Mouse (Mus musculus): ENCODE data around the gene Elovl5. TPM values are rescaled to one million over a fixed set of nuclear protein-coding genes. Genes with fewer than 3 reads are reported as not detected.

Gene Elovl5
- polyA plus RNA-seq, 1 experiment, result 45.1 TPM

DNA sequence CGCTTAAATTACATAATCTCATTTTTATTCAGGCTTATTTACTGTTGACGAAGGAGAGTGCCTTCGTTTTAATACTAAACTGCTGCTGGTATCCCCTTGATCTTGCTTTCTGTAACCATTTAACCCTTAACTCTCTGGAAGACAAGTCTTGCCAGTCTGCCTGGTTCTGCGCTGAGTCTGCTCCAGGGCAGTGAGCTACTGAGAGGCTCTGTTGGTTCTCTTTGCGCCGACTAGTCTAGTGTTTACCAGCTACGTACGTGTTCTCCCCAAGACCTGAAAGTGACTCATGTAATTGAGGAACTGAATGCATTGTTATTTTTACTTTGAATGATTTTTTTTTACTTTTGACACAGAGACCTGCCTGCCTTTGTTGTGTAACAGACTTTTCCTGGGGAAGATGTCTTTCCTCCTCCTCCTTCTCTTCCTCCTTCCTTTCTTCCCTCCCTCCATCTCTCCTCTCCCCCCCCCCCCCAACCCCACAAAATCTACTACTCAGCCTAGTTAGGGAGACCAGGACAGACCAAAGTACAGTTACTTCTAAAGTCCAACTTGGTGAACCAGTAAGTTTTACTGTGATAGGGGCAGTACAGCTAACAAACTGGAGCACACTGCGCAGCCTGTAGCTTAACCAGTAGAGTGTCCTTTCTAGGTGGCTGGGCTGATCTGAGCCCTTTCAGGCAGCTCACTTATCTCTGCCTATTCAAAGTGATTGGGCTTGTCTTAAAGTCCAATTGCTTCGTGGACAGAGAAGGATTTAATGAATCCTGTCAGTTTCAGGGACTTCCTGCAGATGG lies 18.9 kb downstream of the Elovl5 start:
- Histone ChIP-seq H3K4me3 (no peak overlapping the region), H3K36me3 (ENCODE audit: control insufficient read depth, insufficient read depth) (no peaks in the 10 kb centered on the region), H3K27me3 (ENCODE audit: control insufficient read depth, insufficient read depth, insufficient read length) (no peaks in the 10 kb centered on the region), H3K4me2 (ENCODE audit: low read depth) (no peak overlapping the region), H3K79me2 (ENCODE audit: control insufficient read depth, insufficient read depth) (peaks cover 68% of the 10 kb centered on the region), H3ac (ENCODE audit: control insufficient read depth, insufficient read length) (no peak overlapping the region)
- TF ChIP-seq REST (IDR thresholded peaks at IDR 0.05; ENCODE audit: insufficient read depth, insufficient read length) (no peak), CEBPB (IDR thresholded peaks at IDR 0.05; ENCODE audit: insufficient read depth, poor library complexity, severe bottlenecking) (no peak), MYOD1 (IDR thresholded peaks at IDR 0.05; ENCODE audit: control insufficient read depth in 1 of 3, insufficient read length in 2 of 3, low read depth in 2 of 3) (no peak), POLR2A (IDR thresholded peaks at IDR 0.05; ENCODE audit: insufficient read length, low read depth) (no peak), TCF12 (IDR thresholded peaks at IDR 0.05; ENCODE audit: insufficient read depth, poor library complexity, severe bottlenecking) (no peak), USF1 (IDR thresholded peaks at IDR 0.05; ENCODE audit: low read depth) (no peak), SRF (IDR thresholded peaks at IDR 0.05; ENCODE audit: control insufficient read depth, insufficient read length, low read depth) (no peak), POLR2AphosphoS2 (IDR thresholded peaks at IDR 0.05; ENCODE audit: insufficient read length, low read depth) (no peak), TCF3 (IDR thresholded peaks at IDR 0.05; ENCODE audit: insufficient read length, low read depth) (no peak), E2F4 (IDR thresholded peaks at IDR 0.05; ENCODE audit: insufficient read depth) (no peak), MAX (IDR thresholded peaks at IDR 0.05; ENCODE audit: low read depth) (no peak), MYOG (IDR thresholded peaks at IDR 0.05; ENCODE audit: control insufficient read depth in 1 of 3, insufficient read depth in 1 of 3, insufficient read length in 2 of 3, low read depth in 2 of 3) (no peak)

DNA sequence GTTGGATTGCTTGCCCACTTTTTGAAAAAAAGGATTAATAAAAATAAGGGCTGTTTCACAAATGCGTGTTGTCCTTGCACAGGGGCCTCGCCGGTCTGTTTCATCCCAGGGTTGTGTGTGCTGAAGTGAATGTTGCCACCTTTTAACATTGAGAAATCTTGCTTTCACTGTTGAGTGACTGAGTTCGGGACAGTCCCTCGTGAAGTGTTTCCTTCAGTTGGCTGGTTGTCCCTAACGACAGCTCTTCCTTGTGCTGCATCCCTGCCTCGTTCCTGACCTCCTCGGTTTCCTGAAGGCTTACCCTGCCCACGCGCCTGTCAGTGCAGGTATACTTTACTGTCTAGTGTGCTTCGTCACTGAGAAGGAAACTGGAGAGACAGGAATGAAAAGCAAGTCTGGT lies 20.7 kb downstream of the Elovl5 start:
- Histone ChIP-seq H3K27me3 (ENCODE audit: control insufficient read depth, insufficient read depth, insufficient read length) (no peaks in the 10 kb centered on the region), H3K4me3 (no peak overlapping the region), H3ac (ENCODE audit: control insufficient read depth, insufficient read length) (no peak overlapping the region), H3K4me2 (ENCODE audit: low read depth) (no peak overlapping the region), H3K36me3 (ENCODE audit: control insufficient read depth, insufficient read depth) (no peaks in the 10 kb centered on the region), H3K79me2 (ENCODE audit: control insufficient read depth, insufficient read depth) (peaks cover 65% of the 10 kb centered on the region)
- TF ChIP-seq MAX (IDR thresholded peaks at IDR 0.05; ENCODE audit: low read depth), result no peak
- no peak for TF ChIP-seq TCF12 (IDR thresholded peaks at IDR 0.05; ENCODE audit: insufficient read depth, poor library complexity, severe bottlenecking)
- no peak for TF ChIP-seq MYOD1 (IDR thresholded peaks at IDR 0.05; ENCODE audit: control insufficient read depth in 1 of 3, insufficient read length in 2 of 3, low read depth in 2 of 3)

DNA sequence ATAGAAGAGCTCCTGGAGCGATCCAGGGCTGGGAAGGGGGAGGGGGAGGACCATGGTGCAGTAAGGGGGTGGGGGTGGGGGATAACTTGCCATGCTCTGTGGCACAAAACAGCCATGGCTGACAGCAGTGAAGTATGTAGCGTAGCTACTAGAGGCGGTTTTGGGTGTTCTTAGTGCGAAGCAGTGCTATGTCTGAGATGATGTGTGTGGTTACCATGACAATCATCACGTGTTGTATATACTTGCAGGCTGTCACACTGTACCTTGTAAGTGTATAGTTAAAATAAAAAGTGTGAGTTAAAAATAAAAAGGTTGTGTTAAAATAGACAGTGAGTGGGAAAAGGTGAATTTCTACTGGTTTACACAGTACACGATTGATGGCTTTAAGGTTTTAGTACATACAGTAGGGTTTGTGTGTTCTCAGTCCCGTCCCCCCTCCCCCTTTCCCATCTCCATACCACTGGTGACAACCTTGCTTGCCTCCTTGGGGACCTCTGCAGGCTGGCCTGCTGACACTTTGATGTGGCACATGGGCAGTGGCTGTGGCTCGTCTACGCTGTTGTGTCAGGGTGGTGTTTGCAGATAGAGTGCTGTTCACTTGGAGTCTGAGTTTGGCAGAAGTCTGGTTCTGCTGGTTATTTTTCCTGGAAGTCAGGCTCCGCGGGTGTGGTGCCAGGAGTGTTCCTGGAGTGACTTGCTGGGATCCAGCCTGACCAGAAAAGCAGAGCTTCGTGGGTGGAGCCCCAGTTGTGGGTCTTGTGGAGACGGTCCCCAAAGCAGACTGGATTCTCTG lies 21.8 kb downstream of the Elovl5 start:
- Histone ChIP-seq H3K36me3 (ENCODE audit: control insufficient read depth, insufficient read depth) (no peaks in the 10 kb centered on the region), H3K79me2 (ENCODE audit: control insufficient read depth, insufficient read depth) (peaks cover 61% of the 10 kb centered on the region), H3K4me3 (no peak overlapping the region), H3K27me3 (ENCODE audit: control insufficient read depth, insufficient read depth, insufficient read length) (no peaks in the 10 kb centered on the region), H3K4me2 (ENCODE audit: low read depth) (peak overlapping the region; percentile 58), H3ac (ENCODE audit: control insufficient read depth, insufficient read length) (no peak overlapping the region)
- TF ChIP-seq REST (IDR thresholded peaks at IDR 0.05; ENCODE audit: insufficient read depth, insufficient read length) (no peak), MYOD1 (IDR thresholded peaks at IDR 0.05; ENCODE audit: control insufficient read depth in 1 of 3, insufficient read length in 2 of 3, low read depth in 2 of 3) (no peak), CEBPB (IDR thresholded peaks at IDR 0.05; ENCODE audit: insufficient read depth, poor library complexity, severe bottlenecking) (no peak), USF1 (IDR thresholded peaks at IDR 0.05; ENCODE audit: low read depth) (no peak), SRF (IDR thresholded peaks at IDR 0.05; ENCODE audit: control insufficient read depth, insufficient read length, low read depth) (no peak), MAX (IDR thresholded peaks at IDR 0.05; ENCODE audit: low read depth) (no peak), POLR2AphosphoS2 (IDR thresholded peaks at IDR 0.05; ENCODE audit: insufficient read length, low read depth) (no peak), POLR2A (IDR thresholded peaks at IDR 0.05; ENCODE audit: insufficient read length, low read depth) (no peak), E2F4 (IDR thresholded peaks at IDR 0.05; ENCODE audit: insufficient read depth) (no peak), MYOG (IDR thresholded peaks at IDR 0.05; ENCODE audit: control insufficient read depth in 1 of 3, insufficient read depth in 1 of 3, insufficient read length in 2 of 3, low read depth in 2 of 3) (no peak), TCF3 (IDR thresholded peaks at IDR 0.05; ENCODE audit: insufficient read length, low read depth) (no peak), TCF12 (IDR thresholded peaks at IDR 0.05; ENCODE audit: insufficient read depth, poor library complexity, severe bottlenecking) (no peak)

DNA sequence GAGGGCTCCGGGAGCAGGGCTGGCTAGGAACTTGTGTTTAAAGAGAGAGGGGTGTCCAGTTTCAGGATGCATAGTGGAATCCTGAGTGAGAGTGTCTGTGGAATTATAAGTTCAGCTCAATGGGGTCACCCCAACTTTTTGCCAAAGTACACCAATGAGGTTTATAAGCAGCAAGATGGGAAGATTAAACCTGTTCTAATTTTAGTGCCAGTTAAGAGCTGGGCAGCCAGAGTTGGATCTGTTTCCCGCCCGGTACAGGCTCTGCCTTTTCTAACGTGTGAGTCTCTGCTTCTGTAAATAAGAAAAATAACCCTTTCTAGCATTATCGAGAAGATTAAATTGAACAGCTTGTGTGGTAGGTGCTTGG lies 22.4 kb downstream of the Elovl5 start:
- no peaks in the 10 kb centered on the region for H3K36me3 ChIP-seq (ENCODE audit: control insufficient read depth, insufficient read depth)
- no peak for TF ChIP-seq TCF12 (IDR thresholded peaks at IDR 0.05; ENCODE audit: insufficient read depth, poor library complexity, severe bottlenecking)
- TF ChIP-seq POLR2A (IDR thresholded peaks at IDR 0.05; ENCODE audit: insufficient read length, low read depth), result no peak
- TF ChIP-seq CEBPB (IDR thresholded peaks at IDR 0.05; ENCODE audit: insufficient read depth, poor library complexity, severe bottlenecking), result no peak
- TF ChIP-seq MYOD1 (IDR thresholded peaks at IDR 0.05; ENCODE audit: control insufficient read depth in 1 of 3, insufficient read length in 2 of 3, low read depth in 2 of 3), result no peak
- no peak for TF ChIP-seq MYOG (IDR thresholded peaks at IDR 0.05; ENCODE audit: control insufficient read depth in 1 of 3, insufficient read depth in 1 of 3, insufficient read length in 2 of 3, low read depth in 2 of 3)
- no peak for TF ChIP-seq E2F4 (IDR thresholded peaks at IDR 0.05; ENCODE audit: insufficient read depth)
- TF ChIP-seq USF1 (IDR thresholded peaks at IDR 0.05; ENCODE audit: low read depth), result no peak
- no peak for TF ChIP-seq POLR2AphosphoS2 (IDR thresholded peaks at IDR 0.05; ENCODE audit: insufficient read length, low read depth)
- TF ChIP-seq TCF3 (IDR thresholded peaks at IDR 0.05; ENCODE audit: insufficient read length, low read depth), result no peak
- TF ChIP-seq MAX (IDR thresholded peaks at IDR 0.05; ENCODE audit: low read depth), result no peak
- no peak for TF ChIP-seq REST (IDR thresholded peaks at IDR 0.05; ENCODE audit: insufficient read depth, insufficient read length)
- TF ChIP-seq SRF (IDR thresholded peaks at IDR 0.05; ENCODE audit: control insufficient read depth, insufficient read length, low read depth), result no peak
- no peaks in the 10 kb centered on the region for H3K27me3 ChIP-seq (ENCODE audit: control insufficient read depth, insufficient read depth, insufficient read length)
- no peak overlapping the region for H3K4me3 ChIP-seq
- peak overlapping the region; percentile 58 for H3K4me2 ChIP-seq (ENCODE audit: low read depth)
- H3ac ChIP-seq (ENCODE audit: control insufficient read depth, insufficient read length), result no peak overlapping the region
- H3K79me2 ChIP-seq (ENCODE audit: control insufficient read depth, insufficient read depth), result peaks cover 61% of the 10 kb centered on the region

Data from myocyte (in vitro differentiated cells).